Mouse (Mus musculus) left cerebral cortex, adult 18-20 months (tissue): Measurements from ENCODE around the gene 1700074P13Rik. TPM values are rescaled to one million over a fixed set of nuclear protein-coding genes. Genes with fewer than 3 reads are reported as not detected.
A peak's percentile ranks its signal among the peaks of the same experiment; 100 is the strongest.
"Not testable (repeated sequence)": the region's sequence is repeated elsewhere in the genome, so short reads cannot be mapped to it uniquely, and the experiment has no call there.

Experiments used
- DNase-seq, 2 experiments: peaks; one replicate each; pipeline ENCODE4 v3.0.0; 2021 to 2022; ENCODE audit warnings: low spot score in 2 of 2, mixed read lengths in 1 of 2
- long read RNA-seq, 2 experiments: library from polyadenylated mRNA; stranded (forward); transcript quantifications; one replicate each; pipeline ENCODE4 v2.0.0; 2021
- total RNA-seq, 2 experiments: library from RNA; stranded (reverse); gene quantifications; 2 replicates each; pipeline ENCODE4 v1.2.3; 2021

1700074P13Rik gene
- total RNA-seq, result not detected
- long read RNA-seq, experiment 1, result 0 reads
- long read RNA-seq, experiment 2, result 0 reads

- DNase-seq, result no peak
Measured at GRCm38 (mm10) chr6:40940457-40940856, at the start of gene 1700074P13Rik. TSS of gene 1700074P13Rik (minus strand) at chr6:40940557.

- not testable (repeated sequence) for DNase-seq
Measured at GRCm38 (mm10) chr6:40964454-40964853, 24.1 kb upstream of the 1700074P13Rik start, which contains the start of gene 1810009J06Rik. TSS of gene 1810009J06Rik (plus strand) at chr6:40964754.

GRCm38 (mm10) chr6:40953716-40954115, 13.4 kb upstream of the 1700074P13Rik start:
- no peak for DNase-seq

GRCm38 (mm10) chr6:40951770-40952169, 11.4 kb upstream of the 1700074P13Rik start, which contains the start of gene Gm4744:
TSS of gene Gm4744 (minus strand) at chr6:40951870.
- DNase-seq, result no peak

GRCm38 (mm10) chr6:40919954-40920353, 20.4 kb downstream of the 1700074P13Rik start:
- no peak for DNase-seq

- DNase-seq, result no peak
Measured at GRCm38 (mm10) chr6:40900287-40900686, 40.1 kb downstream of the 1700074P13Rik start, which contains the start of gene Prss58. TSS of gene Prss58 (minus strand) at chr6:40900387.

- no peak for DNase-seq
Measured at GRCm38 (mm10) chr6:40894716-40895115, 45.6 kb downstream of the 1700074P13Rik start.

- peak; percentile 49 to 53 for DNase-seq
Measured at GRCm38 (mm10) chr6:40893577-40893976, 46.8 kb downstream of the 1700074P13Rik start.

- DNase-seq, result no peak
Measured at GRCm38 (mm10) chr6:40891754-40892153, 48.6 kb downstream of the 1700074P13Rik start.

GRCm38 (mm10) chr6:40890973-40891372, 49.4 kb downstream of the 1700074P13Rik start:
- no peak for DNase-seq

- no peak for DNase-seq
Measured at GRCm38 (mm10) chr6:40887394-40887793, 53.0 kb downstream of the 1700074P13Rik start, which contains the start of gene Moxd2. TSS of gene Moxd2 (minus strand) at chr6:40887494.

Other genes starting within 250 kb of the 1700074P13Rik start
- not detected for gene Moxd2, start 53.1 kb downstream of the 1700074P13Rik start, total RNA-seq
- gene Prss58, start 40.2 kb downstream of the 1700074P13Rik start, total RNA-seq, result not detected
- not detected for gene Gm4744, start 11.3 kb upstream of the 1700074P13Rik start, total RNA-seq
- not detected for gene 1810009J06Rik, start 24.2 kb upstream of the 1700074P13Rik start, total RNA-seq
- not detected for gene Gm2663, start 58.9 kb upstream of the 1700074P13Rik start, total RNA-seq
- not detected for gene 2210010C04Rik, start 95.0 kb upstream of the 1700074P13Rik start, total RNA-seq